Mouse (Mus musculus): Measurements from ENCODE around the gene Zer1.
"Not testable (repeated sequence)": the region's sequence is repeated elsewhere in the genome, so short reads cannot be mapped to it uniquely, and the experiment has no call there.

Zer1 gene

DNA sequence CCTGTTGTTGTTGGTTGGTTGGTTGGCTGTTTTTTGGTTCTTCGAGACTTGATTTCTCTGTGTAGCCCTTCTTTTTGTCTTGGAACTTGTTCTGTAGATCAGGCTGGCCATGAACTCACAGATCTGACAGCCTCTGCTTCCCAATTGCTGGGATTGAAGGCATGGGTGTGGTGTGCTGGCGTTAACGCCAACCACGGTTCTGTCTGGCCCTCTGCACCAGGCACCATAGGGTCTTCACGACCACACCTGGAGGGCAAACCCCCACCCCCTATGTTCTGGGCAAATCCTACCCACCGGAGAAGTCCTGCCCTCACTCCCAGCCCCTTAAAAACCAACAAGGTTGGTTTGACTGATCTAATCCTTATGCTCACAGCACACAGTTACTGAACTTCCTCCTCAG lies 47.4 kb downstream of the Zer1 start:
- no peak for DNase-seq

DNA sequence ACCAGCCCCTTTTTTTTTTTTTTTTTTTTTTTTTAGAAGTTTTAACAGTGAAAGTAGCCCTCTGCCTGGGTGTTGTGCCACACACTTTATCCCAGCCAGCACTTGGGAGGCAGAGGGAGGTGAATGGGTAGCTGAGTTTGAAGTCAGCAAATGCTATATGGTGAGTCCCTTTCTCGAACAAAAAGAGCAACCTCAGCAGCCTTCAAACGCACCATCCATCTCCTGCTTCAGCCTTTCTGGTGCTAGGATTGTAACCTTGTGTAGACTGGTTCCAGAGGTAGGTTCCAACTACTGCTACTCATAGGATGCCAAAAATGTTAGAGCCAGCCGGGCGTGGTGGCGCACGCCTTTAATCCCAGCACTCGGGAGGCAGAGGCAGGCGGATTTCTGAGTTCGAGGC lies 47.9 kb downstream of the Zer1 start:
- DNase-seq: no peak

DNA sequence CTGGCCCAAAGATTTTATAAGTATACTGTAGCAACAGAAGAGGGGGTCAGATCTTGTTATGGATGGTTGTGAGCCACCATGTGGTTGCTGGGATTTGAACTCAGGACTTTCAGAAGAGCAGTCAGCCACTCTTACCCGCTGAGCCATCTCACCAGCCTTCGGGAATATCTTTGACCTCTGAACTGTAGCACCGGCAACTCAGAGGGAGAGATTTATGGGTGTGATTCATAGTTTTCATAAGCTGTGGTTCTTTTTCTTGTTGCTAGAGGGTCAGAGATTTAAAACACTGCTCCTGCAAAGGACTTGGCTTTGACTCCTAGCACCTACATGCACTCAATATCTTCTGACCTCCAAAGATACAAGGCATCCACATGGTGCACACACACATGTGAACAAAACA lies 48.8 kb downstream of the Zer1 start:
- DNase-seq: no peak

DNA sequence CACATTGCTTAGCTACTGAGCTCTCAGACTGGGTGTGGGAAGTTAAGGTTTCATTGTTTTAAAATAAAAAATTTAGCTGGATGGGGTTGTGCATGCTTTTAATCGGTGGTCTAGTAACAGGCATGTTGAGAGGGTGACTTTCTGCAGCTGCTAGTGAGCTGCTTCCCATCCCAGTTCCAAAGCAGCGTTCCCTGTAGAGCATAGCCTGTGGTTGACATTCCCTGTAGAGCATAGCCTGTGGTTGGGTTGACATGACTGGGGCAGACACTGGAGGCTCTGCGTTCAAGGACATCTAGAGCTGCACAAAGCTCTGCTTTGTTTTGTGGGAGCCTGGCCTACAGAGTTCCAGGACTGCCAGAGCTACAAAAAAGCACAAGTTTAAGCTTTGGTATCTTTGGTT lies 51.1 kb downstream of the Zer1 start:
- DNase-seq: no peak

DNA sequence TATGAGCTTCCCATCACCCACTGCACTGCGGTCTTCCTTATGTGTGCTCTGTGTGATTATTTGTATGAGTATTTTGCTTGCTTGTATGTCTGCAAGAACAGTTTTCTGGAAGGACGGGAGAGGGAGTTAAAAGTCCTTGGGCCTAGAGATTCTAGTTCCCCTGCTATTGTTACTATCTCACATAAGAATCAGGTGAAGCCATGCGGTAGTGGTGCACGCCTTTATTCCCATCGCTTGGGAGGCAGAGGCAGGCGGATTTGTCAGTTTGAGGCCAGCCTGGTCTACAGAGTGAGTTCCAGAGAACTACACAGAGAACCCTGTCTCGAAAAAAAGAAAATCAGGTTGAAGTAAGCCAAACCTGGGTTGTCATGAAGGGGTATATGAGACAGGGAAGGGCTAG lies 51.5 kb downstream of the Zer1 start:
- DNase-seq: no peak

DNA sequence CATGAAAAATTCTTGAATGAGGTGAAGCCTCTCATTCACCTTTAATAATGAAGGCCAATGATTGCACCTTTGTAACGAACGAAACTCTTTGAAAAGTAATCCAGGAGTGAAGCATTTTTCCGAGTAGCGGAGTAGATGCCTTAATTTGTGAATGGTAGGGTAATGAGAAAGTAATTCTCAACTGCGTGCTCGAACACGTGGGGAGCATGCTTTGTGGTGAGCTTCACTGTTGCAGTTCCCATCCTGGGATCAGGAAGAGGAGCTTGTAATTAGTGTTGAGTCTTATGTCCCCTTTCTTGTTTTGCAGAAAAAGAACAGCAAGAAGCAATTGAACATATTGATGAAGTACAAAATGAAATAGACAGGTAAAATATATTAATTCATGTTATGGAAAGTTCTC lies 56.4 kb downstream of the Zer1 start:
- no peak for DNase-seq

DNA sequence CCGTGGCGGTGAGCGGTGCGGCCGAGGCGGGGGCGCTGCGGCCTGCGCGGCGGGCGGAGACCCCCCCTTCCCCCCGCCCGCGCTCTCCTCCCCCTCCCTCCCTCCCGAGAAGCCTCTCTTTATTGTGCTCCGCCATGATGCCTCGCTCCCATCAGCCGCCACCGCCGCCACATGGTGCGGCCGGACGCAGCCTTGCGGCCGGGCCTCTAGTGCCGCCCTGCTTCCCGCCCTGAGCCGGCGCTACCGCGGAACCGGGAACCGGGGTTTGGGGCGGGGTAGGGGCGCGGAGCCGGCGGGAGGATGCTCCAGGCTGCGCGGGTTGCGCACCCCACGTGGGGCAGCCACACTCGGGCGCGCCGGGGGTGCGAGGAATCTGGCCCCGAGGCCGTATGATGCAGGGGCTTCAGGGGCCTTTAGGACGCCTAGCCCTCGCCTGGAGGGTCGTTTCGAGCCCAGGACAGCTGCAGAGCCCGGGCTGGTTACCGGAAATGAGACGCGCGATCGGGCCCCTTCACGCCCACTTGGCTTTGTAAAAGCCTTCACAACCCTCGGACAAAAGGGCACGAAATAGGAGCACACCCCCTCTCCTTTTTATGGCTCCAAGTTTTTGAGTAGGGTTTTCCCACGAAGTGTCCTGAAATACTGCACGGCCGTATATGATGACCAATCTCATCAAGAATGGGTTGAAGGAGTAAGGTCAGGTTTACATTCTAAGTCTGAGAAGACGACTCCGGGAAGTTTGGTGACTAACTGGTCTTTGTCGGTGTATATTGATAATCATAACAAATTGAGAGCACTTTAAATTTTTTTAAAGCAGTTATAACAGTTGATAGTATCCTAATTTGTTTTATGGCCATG lies 57.1 kb downstream of the Zer1 start:
- DNase-seq: peak; percentile 47

DNA sequence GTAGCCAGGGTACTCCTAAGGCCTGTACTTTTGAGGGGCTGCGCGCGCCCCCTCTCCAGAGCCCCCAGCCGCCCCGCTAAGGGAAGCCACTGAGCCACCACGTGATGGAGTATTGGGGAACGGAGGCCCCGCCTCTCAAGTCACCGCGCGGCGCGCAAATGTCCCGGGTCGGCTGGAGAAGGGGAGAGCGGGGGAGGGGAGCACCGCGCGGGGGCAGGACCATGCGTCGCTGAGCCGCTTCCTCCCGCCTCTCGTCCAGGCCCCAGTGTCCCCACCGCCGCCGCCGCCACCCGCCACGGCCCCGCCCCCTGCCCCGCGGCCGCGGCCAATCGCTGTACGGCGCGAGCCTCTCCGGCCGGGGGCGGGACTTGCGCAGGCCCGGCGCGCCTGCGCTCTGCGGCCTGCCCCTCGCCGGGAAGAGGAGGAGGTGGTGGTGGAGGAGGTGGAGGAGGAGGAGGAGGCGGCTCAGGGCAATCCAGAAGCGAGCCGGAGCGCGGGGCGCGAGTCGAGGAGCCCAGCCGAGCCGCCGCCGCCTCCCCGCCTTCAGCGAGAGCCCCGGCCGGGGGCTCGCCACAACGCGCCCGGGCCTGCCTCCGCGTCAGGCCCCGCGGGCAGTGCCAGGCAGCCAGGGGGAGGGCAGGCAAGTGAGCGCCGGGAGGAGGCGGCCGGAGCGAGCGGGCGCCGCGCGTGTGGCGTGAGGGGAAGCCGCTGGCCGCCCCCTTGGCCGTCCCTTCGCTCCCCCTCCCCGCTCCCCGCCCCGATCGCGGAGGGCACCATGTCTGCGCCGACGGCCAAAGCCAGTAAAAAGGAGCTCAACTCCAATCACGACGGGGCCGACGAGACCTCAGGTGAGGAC lies 58.1 kb downstream of the Zer1 start:
- peak; percentile 92 for DNase-seq

DNA sequence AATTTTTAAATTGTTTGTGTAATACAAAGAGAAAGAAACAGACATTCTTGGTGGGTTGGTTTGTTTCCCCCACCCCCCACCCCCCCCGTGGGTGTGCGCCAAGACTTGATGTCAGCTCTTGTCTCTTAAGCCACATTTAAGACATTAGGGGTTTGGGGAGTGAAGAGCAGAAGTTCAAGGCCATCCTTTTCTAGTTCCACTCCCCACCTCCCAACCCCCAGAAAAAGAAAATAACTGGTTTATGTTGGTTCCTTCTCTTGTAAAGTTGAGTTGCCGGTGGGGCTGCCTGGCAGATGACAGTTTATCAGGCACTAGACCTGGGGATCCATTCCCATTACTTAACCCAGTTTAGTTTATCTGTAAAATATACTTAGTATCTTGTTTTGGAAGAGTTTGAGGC lies 60.1 kb downstream of the Zer1 start:
- no peak for DNase-seq

DNA sequence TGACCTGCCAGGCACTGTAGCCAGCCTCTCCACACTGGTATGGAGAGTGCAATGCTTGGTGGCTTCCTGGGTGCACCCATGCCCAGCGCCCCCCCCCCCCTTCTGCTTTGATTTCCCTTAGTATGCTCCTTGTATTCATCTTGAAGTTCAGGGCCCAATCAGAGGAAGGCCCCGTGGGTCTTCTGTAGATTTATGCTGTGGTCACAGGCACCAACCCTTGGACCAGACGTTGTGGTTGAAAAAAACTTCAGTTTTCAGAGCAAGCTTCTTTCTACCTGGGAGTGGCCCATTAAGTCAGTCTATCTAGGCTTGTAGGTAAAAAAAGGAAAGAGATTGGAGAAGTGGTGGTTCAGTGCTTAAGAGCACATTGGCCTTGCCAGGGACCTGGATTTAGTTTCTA lies 60.6 kb downstream of the Zer1 start:
- DNase-seq: no peak

DNA sequence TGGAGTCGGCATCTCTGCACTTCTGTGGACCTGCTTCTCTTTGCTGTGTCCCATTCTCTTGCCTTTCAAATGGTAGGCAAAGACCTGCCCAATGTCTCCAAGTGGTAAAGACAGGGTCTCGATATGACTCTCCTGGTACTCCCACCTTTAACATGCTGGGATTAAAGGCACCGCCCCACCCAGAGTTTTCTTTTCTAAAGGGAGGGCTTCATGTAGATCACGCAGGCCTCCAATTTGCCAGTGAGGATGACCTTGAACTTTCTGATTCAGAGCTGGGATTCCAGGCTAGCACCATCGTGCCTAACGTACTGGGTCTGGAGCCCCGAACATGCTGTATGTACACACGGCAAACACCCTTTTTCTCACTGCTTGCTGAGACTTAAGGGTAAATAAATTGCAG lies 61.1 kb downstream of the Zer1 start:
- no peak for DNase-seq

DNA sequence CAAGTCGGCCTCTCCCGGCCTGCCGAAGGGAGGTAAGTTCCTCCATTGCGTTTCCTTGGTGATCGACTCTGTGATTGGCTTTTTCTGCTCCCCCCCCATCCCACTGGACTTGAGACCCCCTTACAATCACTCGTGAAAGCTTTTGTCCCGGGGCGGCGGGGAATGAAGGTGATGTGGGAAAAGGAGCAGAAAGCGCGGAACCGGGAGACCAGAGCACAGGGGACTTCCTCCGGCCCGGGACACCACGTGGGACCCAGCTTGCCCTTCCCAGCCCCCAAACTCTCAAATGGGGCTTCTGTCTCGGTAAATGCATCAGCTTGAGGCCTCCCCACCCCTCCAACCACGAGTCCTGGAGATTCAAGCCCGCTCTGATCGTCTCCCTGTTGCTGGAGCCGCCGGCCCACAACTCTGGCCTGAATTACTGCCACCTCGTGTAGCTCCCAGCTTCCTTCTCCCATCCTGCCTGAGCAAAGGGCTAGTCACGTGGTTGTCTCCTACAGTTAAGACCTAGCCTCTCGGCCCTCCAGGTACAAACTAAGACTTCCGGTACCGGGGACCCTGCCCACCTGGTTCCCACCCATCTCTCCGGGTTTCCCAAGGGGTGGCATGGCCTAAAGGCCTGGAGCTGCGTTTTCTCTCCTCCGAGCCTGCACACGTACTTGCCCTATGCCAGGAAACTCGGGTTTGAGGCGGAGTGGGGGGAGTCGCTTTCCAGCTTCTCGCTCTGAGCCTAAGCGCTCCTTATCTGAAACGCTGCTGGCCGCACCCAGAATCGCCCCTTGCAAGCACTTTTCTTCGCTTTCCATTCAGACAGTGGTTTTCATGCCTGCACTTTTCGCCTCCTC lies 61.9 kb downstream of the Zer1 start:
- DNase-seq: peak; percentile 55

DNA sequence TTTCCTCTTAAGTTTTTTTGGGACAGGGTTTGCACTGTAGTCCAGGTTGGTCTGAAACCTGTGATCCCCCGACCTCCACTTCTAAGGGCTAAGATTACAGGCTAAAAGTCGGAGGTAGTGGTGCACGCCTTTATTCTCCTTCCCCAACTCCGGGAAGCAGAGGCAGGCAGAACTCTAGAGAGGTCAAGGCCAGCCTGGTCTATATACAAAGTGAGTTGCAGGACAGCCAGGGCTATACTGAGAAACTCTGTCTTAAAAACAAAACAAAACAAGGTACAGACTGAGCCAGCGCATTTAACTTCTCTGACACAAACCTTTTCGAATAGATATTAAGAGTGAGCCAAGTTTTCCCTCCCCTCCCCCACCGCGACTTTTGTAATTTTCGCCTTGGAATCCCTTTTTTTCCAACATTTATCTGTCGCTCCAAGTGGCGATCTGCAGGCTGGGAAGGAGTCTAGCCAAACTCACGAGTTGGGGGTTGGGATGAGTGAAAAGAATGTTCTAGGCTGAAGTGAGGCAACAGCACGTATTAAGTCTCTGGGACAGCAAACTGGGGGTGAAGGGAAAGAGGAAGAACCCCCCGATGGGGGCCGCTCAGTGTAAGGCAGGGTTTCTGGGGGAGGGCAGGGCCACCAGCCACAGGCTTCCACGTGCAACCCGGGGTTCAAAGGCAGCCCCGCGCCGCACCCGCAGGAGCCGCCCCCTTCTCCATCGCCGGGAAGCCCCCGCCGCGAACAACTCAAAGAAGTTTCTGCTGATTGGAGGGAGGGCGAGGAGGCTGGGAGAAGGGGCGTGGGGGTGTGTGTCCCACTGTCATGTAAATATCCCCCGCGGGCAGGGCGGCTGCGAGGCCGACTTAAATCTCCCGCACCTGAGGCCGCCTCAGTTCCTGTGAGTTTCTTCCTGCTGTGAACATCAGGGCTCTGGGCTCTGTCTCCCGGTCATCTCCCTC lies 62.9 kb downstream of the Zer1 start:
- no peak for DNase-seq

DNA sequence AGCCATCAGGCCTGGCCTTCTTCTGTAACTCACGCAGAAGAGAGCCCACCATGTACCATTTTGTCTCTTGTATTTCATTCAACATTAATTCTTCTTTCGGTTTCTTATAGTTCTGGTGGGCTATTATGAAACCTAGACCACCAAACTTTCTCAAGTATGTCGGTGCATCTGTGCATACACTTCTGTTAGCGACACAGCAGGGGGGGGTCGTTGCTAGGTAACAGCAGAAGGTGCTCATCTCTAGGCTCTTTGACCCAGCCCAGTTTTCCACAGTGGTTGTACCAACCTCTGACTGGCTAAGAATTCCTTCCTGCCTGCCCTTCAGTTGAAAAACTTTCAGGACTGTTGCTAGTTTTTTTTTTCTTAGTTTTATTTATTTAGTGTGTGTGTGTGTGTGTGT lies 66.0 kb downstream of the Zer1 start:
- no peak for DNase-seq

DNA sequence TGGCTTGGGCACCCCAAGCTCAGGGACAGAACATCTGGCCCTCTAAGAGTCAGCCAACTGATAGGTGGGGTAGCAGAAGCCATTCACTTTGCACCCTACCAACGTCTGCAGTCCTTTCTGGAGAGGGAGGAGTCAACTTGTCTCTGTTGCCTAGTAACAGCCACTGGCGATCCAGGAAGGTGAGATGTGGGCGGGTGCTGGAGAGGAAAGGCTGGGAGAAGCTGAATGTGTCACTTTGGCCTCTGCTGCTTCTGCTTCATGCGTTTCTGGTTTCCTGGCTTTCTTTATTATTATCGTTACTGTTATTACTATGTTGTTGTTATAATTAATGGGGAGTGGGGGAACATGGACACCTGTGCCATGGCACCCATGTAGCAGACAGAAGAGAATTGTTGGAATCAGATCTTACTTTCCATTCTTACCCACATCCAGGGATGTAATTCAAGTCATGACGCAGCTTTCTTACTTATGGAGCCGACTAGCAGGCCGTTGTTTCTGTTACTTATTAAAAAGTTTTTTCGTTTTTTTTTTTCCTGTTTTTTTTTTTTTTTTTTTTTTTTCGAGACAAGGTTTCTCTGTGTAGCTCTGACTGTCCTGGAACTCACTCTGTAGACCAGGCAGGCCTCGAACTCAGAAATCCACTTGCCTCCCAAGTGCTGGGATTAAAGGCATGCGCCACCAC lies 67.0 kb downstream of the Zer1 start, which contains the start of gene Set:
Set (plus strand) TSS at position 156 of the 682 bp plus-strand sequence.
- DNase-seq: no peak

DNA sequence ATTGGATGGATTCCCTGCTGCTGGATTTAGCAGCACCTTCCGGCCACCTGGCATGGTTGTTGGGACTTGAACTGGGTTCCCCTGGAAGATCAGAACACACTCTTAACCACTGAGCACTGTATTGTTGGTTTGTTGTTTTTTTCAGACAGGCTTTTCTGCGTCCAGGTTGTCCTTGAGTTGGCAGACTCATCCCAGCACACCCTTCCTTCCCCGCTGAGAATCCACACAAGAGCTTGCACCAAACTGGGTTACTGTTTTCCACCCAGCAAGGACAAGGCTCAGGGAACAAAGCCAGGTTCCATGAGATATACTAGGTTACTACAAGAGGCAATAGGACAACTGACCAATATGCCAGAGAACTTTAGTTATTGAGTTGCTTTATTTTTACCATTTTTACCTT lies 67.6 kb downstream of the Zer1 start:
- no peak for DNase-seq

DNA sequence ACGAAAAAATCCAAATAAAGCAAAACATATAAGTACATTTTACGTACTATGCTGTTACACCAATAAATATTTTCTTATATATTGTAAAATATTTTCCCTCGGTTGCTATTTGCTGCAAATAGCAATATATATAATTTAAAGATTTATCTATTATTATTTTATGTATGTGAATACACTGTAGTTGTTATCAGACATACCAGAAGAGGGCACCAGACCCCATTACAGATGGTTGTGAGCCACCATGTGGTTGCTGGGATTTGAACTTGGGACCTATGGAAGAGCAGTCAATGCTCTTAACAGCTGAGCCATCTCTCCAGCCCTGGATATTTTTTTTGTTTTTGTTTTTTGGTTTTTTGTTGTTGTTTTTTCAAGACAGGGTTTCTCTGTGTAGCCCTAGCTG lies 69.1 kb downstream of the Zer1 start:
- DNase-seq: not testable (repeated sequence)

DNA sequence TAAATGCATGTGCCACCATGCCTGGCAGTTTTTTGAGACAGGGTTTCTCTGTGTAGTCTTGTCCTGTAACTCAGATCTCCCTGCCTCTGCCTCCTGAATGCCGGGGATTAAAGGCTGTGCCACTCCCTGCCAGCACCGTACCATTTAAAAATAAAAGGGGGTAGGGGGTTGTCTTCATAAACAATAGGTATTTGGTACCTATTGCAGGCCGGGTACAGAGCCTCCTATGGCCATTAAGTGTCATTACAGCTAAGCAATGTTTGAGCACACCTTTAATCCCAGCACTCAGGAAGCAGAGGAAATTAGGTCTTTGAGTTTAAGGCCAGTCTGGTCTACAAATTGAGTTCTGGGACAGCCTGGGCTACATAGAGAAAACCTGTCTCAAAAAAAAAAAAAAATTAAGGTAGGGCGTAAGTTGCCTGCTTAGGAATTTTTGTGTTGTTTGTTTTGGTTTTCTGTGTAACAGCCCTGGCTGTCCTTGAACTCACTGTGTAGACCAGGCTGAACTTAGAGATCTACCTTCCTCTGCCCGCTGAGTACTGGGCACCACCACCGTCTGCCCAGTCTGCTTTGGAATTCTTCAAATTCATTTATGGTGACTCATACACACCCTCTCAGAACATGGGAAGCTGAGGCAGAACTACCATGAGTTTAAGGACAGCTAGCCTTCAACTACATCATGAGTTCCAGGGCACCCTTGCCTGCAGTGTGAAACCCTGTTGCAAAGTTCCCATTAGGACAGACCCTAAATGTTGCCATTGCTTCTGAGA lies 72.2 kb downstream of the Zer1 start:
- DNase-seq: no peak

DNA sequence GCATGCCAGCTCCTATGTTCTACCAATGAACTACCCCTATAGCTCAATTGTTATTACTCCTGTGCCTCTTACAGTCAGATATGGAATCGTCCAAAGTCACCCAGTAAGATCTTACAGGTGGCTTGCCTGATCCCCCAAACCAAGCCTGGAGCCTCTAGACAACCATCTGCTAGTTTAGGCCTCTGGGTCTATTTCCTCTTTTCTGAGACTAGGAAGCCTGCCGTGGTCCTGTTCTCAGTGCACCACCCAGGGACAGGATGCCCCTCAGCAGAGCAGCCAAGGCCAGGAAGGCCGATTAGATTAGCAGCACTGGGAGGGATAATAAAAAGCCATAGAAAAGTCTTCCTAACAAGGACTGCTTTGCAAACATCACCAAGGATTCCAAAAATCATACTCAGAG lies 74.6 kb downstream of the Zer1 start:
- no peak for DNase-seq

DNA sequence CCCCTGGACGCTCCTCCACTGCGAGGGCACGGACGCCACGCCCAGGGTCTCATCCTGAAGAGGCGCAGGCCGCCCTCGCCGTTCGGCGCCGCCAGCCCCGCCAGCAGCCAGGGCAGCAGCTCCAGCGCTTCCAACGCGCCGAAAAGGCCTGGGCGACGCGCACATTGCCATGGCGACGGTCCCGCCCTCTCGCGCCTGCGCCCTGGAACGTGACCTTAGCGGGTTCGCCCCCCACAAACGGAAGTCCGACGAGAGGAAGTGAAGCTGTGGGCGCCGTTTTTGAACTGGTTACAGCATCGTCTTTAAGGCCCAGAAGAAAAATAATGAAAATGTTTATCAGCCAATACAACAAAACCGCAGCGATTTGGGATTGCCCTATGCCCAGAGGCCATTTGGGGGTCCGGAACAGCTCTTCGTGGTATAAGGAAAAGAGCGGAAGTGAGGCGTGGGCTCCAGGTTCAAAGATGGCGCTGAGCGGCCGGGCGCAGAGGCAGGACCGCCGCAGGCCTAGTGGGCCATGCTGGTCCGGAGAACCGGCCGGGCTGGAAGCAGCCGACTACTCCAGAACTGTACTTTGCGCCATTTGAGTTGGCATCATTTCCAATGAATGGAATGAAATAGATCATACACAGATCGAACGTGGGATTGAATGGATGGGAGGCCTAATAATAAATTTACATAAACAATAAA lies 75.5 kb downstream of the Zer1 start, which contains the start of gene Wdr34:
Wdr34 (minus strand) TSS at position 183 of the 690 bp plus-strand sequence.
- DNase-seq: peak; percentile 97

Data from cerebellum, adult 8-10 months (tissue).